In genomic region chr7:6397996-6398975, GRCm38 (mm10) we compare ENCODE assay signal across 8 mouse cellular contexts. TPM values are rescaled to one million over a fixed set of nuclear protein-coding genes. Genes with fewer than 3 reads are reported as not detected.
DNase-seq lines count a peak whose midpoint lies in the region; ATAC-seq lines count a peak whose summit lies in the region.

Gene Smim17, plus strand, starts transcription at chr7:6398715.

- no peaks in the 10 kb centered on the region for H3K27me3 ChIP-seq in hindbrain, embryonic 15.5 days

- H3K36me3 ChIP-seq in hindbrain, embryonic 15.5 days, result peaks cover 22% of the 10 kb centered on the region

- H3K4me3 ChIP-seq in hindbrain, embryonic 15.5 days, result peak within 1 kb of the TSS; percentile 49

- H3K27ac ChIP-seq in hindbrain, embryonic 15.5 days (replicated peaks), result peak within 1 kb of the TSS; percentile 46; the same call in 1 of the 2 replicates

- DNase-seq in cerebellum, postnatal 10 days, result peak; percentile 82 to 83
- peak; percentile 32 to 58 for DNase-seq in frontal cortex, postnatal 25 days (ENCODE audit: low spot score in 2 of 2)
- peak; percentile 69 for DNase-seq in left cerebral cortex, adult 11 months (ENCODE audit: low spot score)
- DNase-seq in lung, postnatal 14 days, result peak; percentile 26
- peak; percentile 27 for DNase-seq in ovary, postnatal 14 days (ENCODE audit: low spot score)
- peak; percentile 54 for DNase-seq in thymus, postnatal 25 days

- peak within 1 kb of the TSS; percentile 79 for H3K4me2 ChIP-seq in hindbrain, embryonic 15.5 days

- peaks cover 11% of the 10 kb centered on the region for H3K4me1 ChIP-seq in hindbrain, embryonic 15.5 days (replicated peaks)

- ATAC-seq in activated CD4-positive, CD25-positive, alpha-beta regulatory T cell, adult 4 months, result peak; percentile 96
- peak; percentile 93 for ATAC-seq in hindbrain, embryonic 15.5 days (ENCODE audit: low FRiP score, low read depth)

- H3K9me3 ChIP-seq in hindbrain, embryonic 15.5 days, result no peaks in the 10 kb centered on the region

- WGBS in hindbrain, embryonic 15.5 days, result 26% methylated on average over 25 of the region's 25 CpGs

- H3K9ac ChIP-seq in hindbrain, embryonic 15.5 days, result peak within 1 kb of the TSS; percentile 60

RNA-seq across cellular contexts. Expression of gene Smim17, which starts in this region (rescaled TPM):
- not detected for polyA plus RNA-seq in activated CD4-positive, CD25-positive, alpha-beta regulatory T cell, adult 4 months (2017; shearing (Covaris generic))
- 7.0 and 8.4 TPM in 2 replicates for polyA plus RNA-seq in hindbrain, embryonic 15.5 days (2015; fragmentation: Nextera tagmentation; extraction: Ambion mirVana)

Comparison
In these comparisons a context has a peak if more than half of its experiments do, and no peak if none do; other contexts are left out.
1. Peak in every context shown above with its lines: DNase-seq, ATAC-seq, H3K4me3 ChIP-seq and H3K27ac ChIP-seq.
2. Peak in ATAC-seq in activated CD4-positive, CD25-positive, alpha-beta regulatory T cell, adult 4 months; RNA of the gene not detected or under 1 TPM.
3. DNase-seq: peak in every context shown above with its lines; median percentile 82 in cerebellum, postnatal 10 days; 69 in left cerebral cortex, adult 11 months; 54 in thymus, postnatal 25 days; 45 in frontal cortex, postnatal 25 days; 27 in ovary, postnatal 14 days; 26 in lung, postnatal 14 days.